Comparison of ENCODE assay signal across 11 mouse cellular contexts in genomic region chr16:17920586-17920985, GRCm38 (mm10). TPM values are rescaled to one million over a fixed set of nuclear protein-coding genes. Genes with fewer than 3 reads are reported as not detected.
A peak's percentile ranks its signal among the peaks of the same experiment; 100 is the strongest.
DNase-seq lines count a peak whose midpoint lies in the region; ATAC-seq and TF ChIP-seq lines count a peak whose summit lies in the region.
"Had no signal": no experiment of that assay in that cellular context is flagged by ENCODE, and none has a peak within 500 bp of the region (broad histone marks: within the 10 kb centered on the region; RNA-seq: fewer than 3 reads in every experiment).

No protein-coding gene starts in this region.

- H3K4me1 ChIP-seq in heart, embryonic 10.5 days = peaks cover 27% of the 10 kb centered on the region
- peaks cover 16% of the 10 kb centered on the region for H3K4me1 ChIP-seq in intestine, embryonic 14.5 days (replicated peaks; ENCODE audit: control insufficient read depth, insufficient read depth, low read length)
- peaks cover 8% of the 10 kb centered on the region; the same call in 1 of the 2 replicates for H3K4me1 ChIP-seq in midbrain, postnatal 0 days (ENCODE audit: insufficient read depth, low read length)

- peaks cover 11% of the 10 kb centered on the region for H3K36me3 ChIP-seq in heart, embryonic 10.5 days
- H3K36me3 ChIP-seq in intestine, embryonic 14.5 days (ENCODE audit: control insufficient read depth, insufficient read depth, low read length) = peaks cover 9% of the 10 kb centered on the region; the same call in 1 of the 2 replicates
- peaks cover 10% of the 10 kb centered on the region for H3K36me3 ChIP-seq in midbrain, postnatal 0 days (ENCODE audit: insufficient read depth, low read length)

- 4% methylated on average over 20 of the region's 20 CpGs for WGBS in heart, embryonic 10.5 days
- WGBS in intestine, embryonic 14.5 days = 12% methylated on average over 20 of the region's 20 CpGs
- 5% methylated on average over 20 of the region's 20 CpGs for WGBS in midbrain, postnatal 0 days

- DNase-seq in heart, embryonic 10.5 days (ENCODE audit: low spot score) = no peak
- no peak for DNase-seq in heart, adult 9 months (ENCODE audit: low spot score in 2 of 2)
- DNase-seq in embryo, embryonic 10.5 days (ENCODE audit: low spot score) = peak; percentile 58
- no peak for DNase-seq in intestine, embryonic 14.5 days (ENCODE audit: low spot score)
- no peak for DNase-seq in midbrain, postnatal 0 days (ENCODE audit: low spot score)
- no peak for DNase-seq in gastrocnemius, postnatal 25 days
- no peak for DNase-seq in right cerebral cortex, adult 18-20 months

- H3K27ac ChIP-seq in heart, embryonic 10.5 days = peak overlapping the region; percentile 5
- no peak overlapping the region for H3K27ac ChIP-seq in intestine, embryonic 14.5 days (ENCODE audit: low read depth)
- 0 out of 2 replicates have a peak overlapping the region, but pooled peaks have one; percentile 77 for H3K27ac ChIP-seq in midbrain, postnatal 0 days (ENCODE audit: low read depth, low read length)

- no peaks in the 10 kb centered on the region for H3K9me3 ChIP-seq in heart, embryonic 10.5 days
- no peaks in the 10 kb centered on the region for H3K9me3 ChIP-seq in intestine, embryonic 14.5 days (ENCODE audit: control insufficient read depth, low read length)
- no peaks in the 10 kb centered on the region for H3K9me3 ChIP-seq in midbrain, postnatal 0 days (ENCODE audit: low read length)

- peak overlapping the region; percentile 82 for H3K4me3 ChIP-seq in heart, embryonic 10.5 days
- no peak overlapping the region for H3K4me3 ChIP-seq in intestine, embryonic 14.5 days (ENCODE audit: low read depth, low read length)
- H3K4me3 ChIP-seq in midbrain, postnatal 0 days (ENCODE audit: low read depth, low read length) = no peak overlapping the region

- peak overlapping the region; percentile 97; the same call in 1 of the 2 replicates for H3K4me2 ChIP-seq in intestine, embryonic 14.5 days (ENCODE audit: low read length)
- H3K4me2 ChIP-seq in midbrain, postnatal 0 days (ENCODE audit: low read depth, low read length, poor library complexity, severe bottlenecking) = peak overlapping the region; percentile 98; the same call in 1 of the 2 replicates

- 0 out of 2 replicates have a peak overlapping the region, but pooled peaks have one; percentile 13 for H3K9ac ChIP-seq in intestine, embryonic 14.5 days (ENCODE audit: low read length)
- H3K9ac ChIP-seq in midbrain, postnatal 0 days (replicated peaks; ENCODE audit: low read length, poor library complexity, severe bottlenecking) = no peak overlapping the region; the same call in 1 of the 2 replicates

- H3K27me3 ChIP-seq in heart, embryonic 10.5 days (ENCODE audit: insufficient read depth, poor library complexity, severe bottlenecking) = peaks cover 53% of the 10 kb centered on the region
- H3K27me3 ChIP-seq in intestine, embryonic 14.5 days (replicated peaks; ENCODE audit: control insufficient read depth, insufficient read depth, low read length) = peaks cover 41% of the 10 kb centered on the region
- H3K27me3 ChIP-seq in midbrain, postnatal 0 days (ENCODE audit: insufficient read depth, low read length) = peaks cover 19% of the 10 kb centered on the region

- ATAC-seq in intestine, embryonic 14.5 days (replicated peaks; ENCODE audit: low FRiP score, low TSS enrichment, low read depth) = no peak
- ATAC-seq in midbrain, postnatal 0 days (ENCODE audit: low FRiP score) = no peak
- ATAC-seq in cerebellum, adult (ENCODE audit: insufficient number of reproducible peaks, low FRiP score, low TSS enrichment) = no peak

- no peak for TF ChIP-seq CTCF in midbrain, postnatal 0 days (IDR thresholded peaks at IDR 0.05)

RNA-seq across cellular contexts. Expression of gene Gsc2, which starts 5.7 kb away (rescaled TPM):
- polyA plus RNA-seq in heart, embryonic 10.5 days (2016; fragmentation: Nextera tagmentation; extraction: Ambion mirVana) = 0.20 and 0.44 TPM in 2 replicates
- not detected in 2 replicates for polyA plus RNA-seq in intestine, embryonic 14.5 days (2014; fragmentation: Nextera tagmentation; extraction: Ambion mirVana)
- total RNA-seq in midbrain, postnatal 0 days (2014; rRNA removed) = 0.61 TPM in 1 of 2 replicates, not detected in the other
- polyA plus RNA-seq in midbrain, postnatal 0 days (2015; fragmentation: Nextera tagmentation; extraction: Ambion mirVana) = 0.31 and 0.52 TPM in 2 replicates
- total RNA-seq in gastrocnemius, postnatal 25 days (2021) = not detected
- polyA plus RNA-seq: C2C12; large intestine, adult 2 months; small intestine, adult 2 months had no signal

RNA-seq across cellular contexts. Expression of gene Slc25a1, which starts 7.4 kb away (rescaled TPM):
- polyA plus RNA-seq in heart, embryonic 10.5 days (2016; fragmentation: Nextera tagmentation; extraction: Ambion mirVana) = 46.6 and 73.7 TPM in 2 replicates
- 130 and 142 TPM in 2 replicates for polyA plus RNA-seq in intestine, embryonic 14.5 days (2014; fragmentation: Nextera tagmentation; extraction: Ambion mirVana)
- 178 and 184 TPM in 2 replicates for total RNA-seq in midbrain, postnatal 0 days (2014; rRNA removed)
- 146 and 155 TPM in 2 replicates for polyA plus RNA-seq in midbrain, postnatal 0 days (2015; fragmentation: Nextera tagmentation; extraction: Ambion mirVana)
- total RNA-seq in gastrocnemius, postnatal 25 days (2021) = 10 to 100 TPM in 1 of 2 experiments, 1 to 10 TPM in 1; 2.6 to 10.0 TPM

RNA-seq across cellular contexts. Expression of gene Ess2, which starts 9.4 kb away (rescaled TPM):
- polyA plus RNA-seq in heart, embryonic 10.5 days (2016; fragmentation: Nextera tagmentation; extraction: Ambion mirVana) = 39.7 and 39.9 TPM in 2 replicates
- 29.4 and 42.8 TPM in 2 replicates for polyA plus RNA-seq in intestine, embryonic 14.5 days (2014; fragmentation: Nextera tagmentation; extraction: Ambion mirVana)
- 40.4 and 52.2 TPM in 2 replicates for total RNA-seq in midbrain, postnatal 0 days (2014; rRNA removed)
- polyA plus RNA-seq in midbrain, postnatal 0 days (2015; fragmentation: Nextera tagmentation; extraction: Ambion mirVana) = 41.3 and 43.4 TPM in 2 replicates
- 1 to 10 TPM; 5.1 to 6.1 TPM for total RNA-seq in gastrocnemius, postnatal 25 days (2021)

RNA-seq across cellular contexts. Expression of gene Tssk2, which starts 22.1 kb away (rescaled TPM):
- not detected in 2 replicates for polyA plus RNA-seq in heart, embryonic 10.5 days (2016; fragmentation: Nextera tagmentation; extraction: Ambion mirVana)
- not detected in 2 replicates for polyA plus RNA-seq in intestine, embryonic 14.5 days (2014; fragmentation: Nextera tagmentation; extraction: Ambion mirVana)
- not detected in 2 replicates for total RNA-seq in midbrain, postnatal 0 days (2014; rRNA removed)
- polyA plus RNA-seq in midbrain, postnatal 0 days (2015; fragmentation: Nextera tagmentation; extraction: Ambion mirVana) = not detected in 2 replicates
- not detected for total RNA-seq in gastrocnemius, postnatal 25 days (2021)
- polyA plus RNA-seq: large intestine, adult 2 months; small intestine, adult 2 months had no signal

RNA-seq across cellular contexts. Expression of gene Dgcr2, which starts 22.2 kb away (rescaled TPM):
- polyA plus RNA-seq in heart, embryonic 10.5 days (2016; fragmentation: Nextera tagmentation; extraction: Ambion mirVana) = 63.7 and 69.6 TPM in 2 replicates
- 82.5 and 83.3 TPM in 2 replicates for polyA plus RNA-seq in intestine, embryonic 14.5 days (2014; fragmentation: Nextera tagmentation; extraction: Ambion mirVana)
- total RNA-seq in midbrain, postnatal 0 days (2014; rRNA removed) = 161 and 178 TPM in 2 replicates
- 94.0 and 95.9 TPM in 2 replicates for polyA plus RNA-seq in midbrain, postnatal 0 days (2015; fragmentation: Nextera tagmentation; extraction: Ambion mirVana)
- total RNA-seq in gastrocnemius, postnatal 25 days (2021) = 10 to 100 TPM; 23.0 to 24.7 TPM
